Mouse (Mus musculus): Measurements from ENCODE around the gene Rspry1. TPM values are rescaled to one million over a fixed set of nuclear protein-coding genes. Genes with fewer than 3 reads are reported as not detected.

The Rspry1 gene
- polyA plus RNA-seq, 1 experiment from 2014 or later = 35.0 TPM

GRCm38 (mm10) chr8:94706732-94707395 is 105.1 kb downstream of the Rspry1 start:
- Histone ChIP-seq H3K27me3 (ENCODE audit: insufficient read depth, low read length) (no peaks in the 10 kb centered on the region), H3K4me1 (ENCODE audit: insufficient read depth) (no peaks in the 10 kb centered on the region), H3K36me3 (ENCODE audit: insufficient read depth) (no peaks in the 10 kb centered on the region), H3K9me3 (ENCODE audit: low read depth, low read length) (no peaks in the 10 kb centered on the region), H3K4me2 (no peak overlapping the region), H3K9ac (no peak overlapping the region), H3K27ac (ENCODE audit: low read depth) (no peak overlapping the region), H3K4me3 (ENCODE audit: low read depth, low read length) (no peak overlapping the region)
- ATAC-seq (ENCODE audit: insufficient read depth) (no peak), DNase-seq (no peak)
- TF ChIP-seq CTCF (IDR thresholded peaks at IDR 0.05; ENCODE audit: low read depth) = no peak
- 66% methylated on average over 9 of the region's 9 CpGs for WGBS

Other genes starting within 250 kb of the Rspry1 start
- gene Herpud1, start 215.5 kb upstream of the Rspry1 start, polyA plus RNA-seq (2014; fragmentation: Nextera tagmentation; extraction: Ambion mirVana) = 97.9 and 111 TPM in 2 replicates
- gene Nlrc5, start 167.6 kb upstream of the Rspry1 start, polyA plus RNA-seq (2014; fragmentation: Nextera tagmentation; extraction: Ambion mirVana) = 0.11 and 0.46 TPM in 2 replicates
- 12.1 and 12.4 TPM in 2 replicates for gene Cpne2, start 68.9 kb upstream of the Rspry1 start, polyA plus RNA-seq (2014; fragmentation: Nextera tagmentation; extraction: Ambion mirVana)
- gene Fam192a, start 60 bp downstream of the Rspry1 start, polyA plus RNA-seq (2014; fragmentation: Nextera tagmentation; extraction: Ambion mirVana) = 51.2 and 52.0 TPM in 2 replicates
- gene Arl2bp, start 64.7 kb downstream of the Rspry1 start, polyA plus RNA-seq (2014; fragmentation: Nextera tagmentation; extraction: Ambion mirVana) = 68.8 and 78.7 TPM in 2 replicates
- gene Pllp, start 94.3 kb downstream of the Rspry1 start, polyA plus RNA-seq (2014; fragmentation: Nextera tagmentation; extraction: Ambion mirVana) = 4.2 and 4.4 TPM in 2 replicates
- gene Ccl22, start 143.7 kb downstream of the Rspry1 start, polyA plus RNA-seq (2014; fragmentation: Nextera tagmentation; extraction: Ambion mirVana) = not detected in 2 replicates
- 7.3 and 8.0 TPM in 2 replicates for gene Cx3cl1, start 170.1 kb downstream of the Rspry1 start, polyA plus RNA-seq (2014; fragmentation: Nextera tagmentation; extraction: Ambion mirVana)
- not detected in 2 replicates for gene Ccl17, start 208.5 kb downstream of the Rspry1 start, polyA plus RNA-seq (2014; fragmentation: Nextera tagmentation; extraction: Ambion mirVana)
- gene Coq9, start 236.4 kb downstream of the Rspry1 start, polyA plus RNA-seq (2014; fragmentation: Nextera tagmentation; extraction: Ambion mirVana) = 58.3 and 61.0 TPM in 2 replicates
- gene Ciapin1, start 236.4 kb downstream of the Rspry1 start, polyA plus RNA-seq (2014; fragmentation: Nextera tagmentation; extraction: Ambion mirVana) = 96.0 and 105 TPM in 2 replicates